Mouse (Mus musculus) G1E (cell line): ENCODE data around the gene Slc37a3. TPM values are rescaled to one million over a fixed set of nuclear protein-coding genes. Genes with fewer than 3 reads are reported as not detected.
"Not testable (repeated sequence)": the region's sequence is repeated elsewhere in the genome, so short reads cannot be mapped to it uniquely, and the experiment has no call there.

Source experiments
- ATAC-seq: 2 replicates; pipeline ENCODE4 v1.8.0; 2016; ENCODE audit warnings: mild to moderate bottlenecking; ENCODE audit not compliant: insufficient number of reproducible peaks, poor library complexity, low FRiP score, severe bottlenecking; ENCODE audit errors: extremely low read depth
- DNase-seq: peaks from one replicate; pipeline ENCODE4 v3.0.0; 2012; ENCODE audit warnings: low spot score
- H3K27me3 ChIP-seq: 2 replicates; pipeline ENCODE4 v1.6.1; 2012; ENCODE audit warnings: mild to moderate bottlenecking, low read length, inconsistent platforms; ENCODE audit not compliant: insufficient read depth
- H3K36me3 ChIP-seq: replicated peaks from 2 replicates; pipeline ENCODE3; 2012; ENCODE audit warnings: mild to moderate bottlenecking, inconsistent platforms
- H3K4me1 ChIP-seq: 2 replicates; pipeline ENCODE4 v1.6.1; 2012; ENCODE audit warnings: low read depth, low read length, inconsistent platforms, mixed read lengths; ENCODE audit not compliant: insufficient read depth
- H3K4me3 ChIP-seq: 2 replicates; pipeline ENCODE4 v1.5.1; 2012; ENCODE audit warnings: low read depth, mild to moderate bottlenecking, inconsistent platforms, low read length, moderate library complexity, mixed read lengths
- H3K9me3 ChIP-seq: replicated peaks from 2 replicates; pipeline ENCODE4 v1.6.1; 2012; ENCODE audit warnings: inconsistent platforms
- CTCF ChIP-seq: IDR thresholded peaks from 2 replicates; pipeline ENCODE4 v1.5.1; 2012; ENCODE audit warnings: low read depth, low read length, inconsistent platforms, mixed read lengths
- GATA1 ChIP-seq: IDR thresholded peaks from 2 replicates; pipeline ENCODE4 v1.6.1; 2012; ENCODE audit warnings: borderline replicate concordance, low read length, inconsistent platforms, mixed read lengths
- GATA2 ChIP-seq: IDR thresholded peaks from 2 replicates; pipeline ENCODE4 v1.6.1; 2012; ENCODE audit warnings: low read depth, low read length, inconsistent platforms, borderline replicate concordance
- POLR2AphosphoS5 ChIP-seq: IDR thresholded peaks from 2 replicates; pipeline ENCODE4 v1.6.1; 2012; ENCODE audit warnings: low read depth, low read length, inconsistent platforms; ENCODE audit not compliant: insufficient replicate concordance
- TAL1 ChIP-seq: conservative IDR thresholded peaks from 2 replicates; pipeline ENCODE4 v1.6.1; 2012; ENCODE audit warnings: low read depth, low read length, inconsistent platforms, mixed read lengths
- polyA plus RNA-seq: library from polyadenylated mRNA; stranded (reverse); fragments of >175 nt; gene quantifications from 2 replicates; pipeline ENCODE4 v1.2.3, GENCODE M21; 2012
- total RNA-seq, 2 experiments: library from RNA; stranded (forward) in 1 of 2; stranded (reverse) in 1 of 2; fragments of 200-1000 nt in 1 of 2; fragments of >200 nt in 1 of 2; fragmentation: Nextera tagmentation in 1 of 2; gene quantifications; 2 replicates each; pipeline ENCODE4 v1.2.3; 2014 to 2017

The Slc37a3 gene
- total and polyA plus RNA-seq, 3 experiments, result 2.1 to 22.4 (median 18.0) TPM

GRCm38 (mm10) chr6:39373301-39373955 lies 4.0 kb downstream of the Slc37a3 start:
- TF ChIP-seq GATA2, result no peak
- no peak for TF ChIP-seq TAL1
- TF ChIP-seq CTCF, result no peak
- TF ChIP-seq POLR2AphosphoS5, result no peak
- TF ChIP-seq GATA1, result no peak
- H3K4me3 ChIP-seq, result no peak overlapping the region
- peaks cover 28% of the 10 kb centered on the region for H3K36me3 ChIP-seq
- DNase-seq (no peak), ATAC-seq (no peak)
- no peaks in the 10 kb centered on the region for H3K9me3 ChIP-seq
- no peaks in the 10 kb centered on the region for H3K27me3 ChIP-seq
- peaks cover 15% of the 10 kb centered on the region for H3K4me1 ChIP-seq

- peaks cover 31% of the 10 kb centered on the region for H3K36me3 ChIP-seq
- H3K27me3 ChIP-seq, result no peaks in the 10 kb centered on the region
- H3K4me3 ChIP-seq, result no peak overlapping the region
- DNase-seq (no peak), ATAC-seq (no peak)
- peaks cover 14% of the 10 kb centered on the region for H3K4me1 ChIP-seq
- no peaks in the 10 kb centered on the region for H3K9me3 ChIP-seq
- TF ChIP-seq POLR2AphosphoS5, result no peak
- TF ChIP-seq TAL1, result no peak
Observed at GRCm38 (mm10) chr6:39372727-39373126, 4.7 kb downstream of the Slc37a3 start.

GRCm38 (mm10) chr6:39372042-39372441 lies 5.4 kb downstream of the Slc37a3 start:
- ATAC-seq (no peak), DNase-seq (no peak)
- H3K4me1 ChIP-seq, result peaks cover 10% of the 10 kb centered on the region
- H3K36me3 ChIP-seq, result peaks cover 35% of the 10 kb centered on the region
- no peak overlapping the region for H3K4me3 ChIP-seq
- H3K9me3 ChIP-seq, result no peaks in the 10 kb centered on the region
- no peaks in the 10 kb centered on the region for H3K27me3 ChIP-seq
- no peak for TF ChIP-seq GATA1
- no peak for TF ChIP-seq CTCF
- TF ChIP-seq POLR2AphosphoS5, result no peak
- no peak for TF ChIP-seq GATA2
- no peak for TF ChIP-seq TAL1

- no peaks in the 10 kb centered on the region for H3K9me3 ChIP-seq
- no peak for TF ChIP-seq GATA1
- TF ChIP-seq CTCF, result no peak
- no peak for TF ChIP-seq TAL1
- TF ChIP-seq GATA2, result no peak
- no peak for TF ChIP-seq POLR2AphosphoS5
- H3K4me3 ChIP-seq, result no peak overlapping the region
- H3K4me1 ChIP-seq, result no peaks in the 10 kb centered on the region
- DNase-seq (no peak), ATAC-seq (no peak)
- no peaks in the 10 kb centered on the region for H3K27me3 ChIP-seq
- H3K36me3 ChIP-seq, result peaks cover 50% of the 10 kb centered on the region
Observed at GRCm38 (mm10) chr6:39369631-39370030, 7.8 kb downstream of the Slc37a3 start.

GRCm38 (mm10) chr6:39362684-39363083 lies 14.8 kb downstream of the Slc37a3 start:
- ATAC-seq, result no peak

GRCm38 (mm10) chr6:39359207-39359606 lies 18.3 kb downstream of the Slc37a3 start:
- ATAC-seq, DNase-seq, H3K9me3 ChIP-seq, H3K27me3 ChIP-seq, H3K4me1 ChIP-seq, H3K4me3 ChIP-seq: not testable (repeated sequence)
- peaks cover 67% of the 10 kb centered on the region for H3K36me3 ChIP-seq

More at GRCm38 (mm10) chr6:39362684-39363083, 14.8 kb downstream of the Slc37a3 start:
- Histone ChIP-seq H3K27me3 (no peaks in the 10 kb centered on the region), H3K4me1 (no peaks in the 10 kb centered on the region), H3K9me3 (no peaks in the 10 kb centered on the region), H3K36me3 (peaks cover 59% of the 10 kb centered on the region), H3K4me3 (no peak overlapping the region)
- TF ChIP-seq GATA2 (no peak), CTCF (no peak), GATA1 (no peak), TAL1 (no peak), POLR2AphosphoS5 (no peak)
- DNase-seq, result no peak

- H3K9me3 ChIP-seq, result no peaks in the 10 kb centered on the region
- H3K4me3 ChIP-seq, result no peak overlapping the region
- TF ChIP-seq CTCF, result no peak
- no peak for TF ChIP-seq GATA2
- TF ChIP-seq POLR2AphosphoS5, result no peak
- no peak for TF ChIP-seq GATA1
- no peaks in the 10 kb centered on the region for H3K27me3 ChIP-seq
- H3K4me1 ChIP-seq, result peaks cover 3% of the 10 kb centered on the region; the same call in 1 of the 2 replicates
- DNase-seq (no peak), ATAC-seq (no peak)
- H3K36me3 ChIP-seq, result peaks cover 88% of the 10 kb centered on the region
Observed at GRCm38 (mm10) chr6:39348946-39349345, 28.5 kb downstream of the Slc37a3 start.
